Mouse (Mus musculus): Measurements from ENCODE around the gene Casq2. TPM values are rescaled to one million over a fixed set of nuclear protein-coding genes. Genes with fewer than 3 reads are reported as not detected.

Casq2 gene
- polyA plus RNA-seq, 1 experiment: not detected

DNA sequence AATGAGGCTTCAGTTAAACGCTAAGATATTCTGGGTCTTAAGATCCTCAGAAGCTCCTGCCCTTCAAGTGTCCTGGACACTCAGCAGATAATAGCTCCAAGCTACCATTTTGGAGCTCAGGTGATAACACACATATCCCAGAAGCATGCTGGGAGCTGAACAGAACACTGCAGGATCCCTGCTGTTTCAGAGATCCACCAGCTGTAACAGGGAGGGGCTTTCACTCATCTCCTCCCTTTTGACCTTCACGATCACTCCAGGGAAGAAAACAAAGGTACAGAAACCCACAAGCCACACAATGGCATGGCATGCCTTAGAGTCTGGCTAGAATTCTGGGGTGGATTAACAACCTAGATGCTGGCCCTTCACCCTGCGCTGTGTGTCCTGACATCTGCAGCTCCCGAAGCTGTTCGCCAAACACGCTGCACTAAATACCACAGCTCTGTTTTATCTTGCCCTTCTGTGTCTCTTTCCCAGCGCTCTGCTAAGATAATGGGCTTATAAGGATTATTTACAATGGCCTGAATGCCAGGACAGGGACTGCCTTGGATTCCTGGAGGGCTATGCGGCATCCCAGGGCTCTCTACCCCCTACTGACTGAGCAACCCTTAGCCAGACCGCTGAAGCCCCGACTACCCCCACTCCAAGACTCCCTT lies 81.5 kb downstream of the Casq2 start:
- no peaks in the 10 kb centered on the region for H3K4me1 ChIP-seq (ENCODE audit: control insufficient read depth, insufficient read depth, low read length)
- no peak overlapping the region for H3K27ac ChIP-seq (ENCODE audit: insufficient read depth, low read depth, low read length)
- TF ChIP-seq CTCF (IDR thresholded peaks at IDR 0.05; ENCODE audit: low read depth, low read length) (no peak), POLR2A (IDR thresholded peaks at IDR 0.05; ENCODE audit: borderline replicate concordance, low read depth, low read length) (no peak)
- no peak overlapping the region for H3K4me3 ChIP-seq (ENCODE audit: insufficient read depth, low read length)

GRCm38 (mm10) chr3:102169197-102169905 lies 83.1 kb downstream of the Casq2 start:
- no peaks in the 10 kb centered on the region for H3K4me1 ChIP-seq (ENCODE audit: control insufficient read depth, insufficient read depth, low read length)
- no peak overlapping the region for H3K4me3 ChIP-seq (ENCODE audit: insufficient read depth, low read length)
- no peak overlapping the region for H3K27ac ChIP-seq (ENCODE audit: insufficient read depth, low read depth, low read length)
- TF ChIP-seq POLR2A (IDR thresholded peaks at IDR 0.05; ENCODE audit: borderline replicate concordance, low read depth, low read length) (no peak), CTCF (IDR thresholded peaks at IDR 0.05; ENCODE audit: low read depth, low read length) (no peak)

DNA sequence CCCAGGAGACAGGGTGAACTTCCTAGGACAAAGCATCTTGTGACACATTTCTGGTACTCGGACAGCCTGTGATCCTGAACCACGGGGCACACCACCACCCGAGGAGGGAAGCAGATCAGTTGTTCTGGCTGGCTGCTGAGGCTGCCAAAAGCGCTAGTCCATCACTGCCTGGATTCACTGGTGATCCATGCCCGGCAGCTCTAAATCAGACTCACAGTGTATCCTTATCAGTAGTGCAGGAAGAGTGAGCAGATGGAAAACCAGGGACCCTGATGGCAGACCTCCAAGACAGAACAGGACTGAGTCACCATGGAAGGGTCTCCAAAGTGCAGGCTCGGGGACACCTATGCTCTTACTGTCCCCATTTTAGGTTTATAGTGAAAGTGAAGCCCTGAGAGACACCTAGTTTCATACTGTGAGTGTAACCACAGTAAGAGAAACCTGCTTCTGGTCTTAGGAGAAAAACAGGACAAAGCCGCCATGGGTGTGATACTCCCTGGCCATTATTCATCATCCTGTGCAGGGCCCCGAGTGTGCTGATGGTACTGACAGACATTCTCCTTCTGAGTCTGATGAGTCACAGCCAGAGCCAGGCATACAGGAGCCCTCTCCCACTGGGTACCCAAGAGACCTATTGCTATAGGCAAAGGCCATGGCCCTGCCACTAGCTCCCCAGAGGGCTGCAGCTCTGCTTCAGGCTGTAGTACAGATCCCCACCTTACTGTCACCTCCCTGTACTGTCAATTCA lies 88.1 kb downstream of the Casq2 start:
- no peak overlapping the region for H3K27ac ChIP-seq (ENCODE audit: insufficient read depth, low read depth, low read length)
- no peak overlapping the region for H3K4me3 ChIP-seq (ENCODE audit: insufficient read depth, low read length)
- TF ChIP-seq POLR2A (IDR thresholded peaks at IDR 0.05; ENCODE audit: borderline replicate concordance, low read depth, low read length) (no peak), CTCF (IDR thresholded peaks at IDR 0.05; ENCODE audit: low read depth, low read length) (no peak)
- no peaks in the 10 kb centered on the region for H3K4me1 ChIP-seq (ENCODE audit: control insufficient read depth, insufficient read depth, low read length)

DNA sequence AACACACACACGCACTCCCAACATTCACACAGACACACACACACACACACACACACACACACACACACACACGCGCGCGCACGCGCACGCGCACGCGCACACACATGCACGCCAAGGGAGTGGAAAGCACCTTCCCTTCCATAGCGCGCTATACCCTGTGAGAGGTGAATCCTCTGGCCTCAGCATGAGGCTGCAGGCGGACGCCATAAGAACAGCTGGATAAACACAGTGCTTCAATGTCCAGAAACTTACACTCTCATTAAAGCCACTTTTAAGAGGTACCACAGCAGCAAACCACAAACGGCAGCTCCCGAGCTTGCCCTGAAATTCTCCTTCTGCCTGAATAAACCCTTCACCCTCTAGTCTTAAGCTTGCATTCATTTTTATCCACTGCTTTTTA lies 89.5 kb downstream of the Casq2 start:
- no peak for TF ChIP-seq CTCF (IDR thresholded peaks at IDR 0.05; ENCODE audit: low read depth, low read length)
- no peak for TF ChIP-seq POLR2A (IDR thresholded peaks at IDR 0.05; ENCODE audit: borderline replicate concordance, low read depth, low read length)
- Histone ChIP-seq H3K4me1 (ENCODE audit: control insufficient read depth, insufficient read depth, low read length) (no peaks in the 10 kb centered on the region), H3K4me3 (ENCODE audit: insufficient read depth, low read length) (no peak overlapping the region), H3K27ac (ENCODE audit: insufficient read depth, low read depth, low read length) (no peak overlapping the region)

GRCm38 (mm10) chr3:102176116-102176515 lies 89.9 kb downstream of the Casq2 start:
- H3K4me3 ChIP-seq (ENCODE audit: insufficient read depth, low read length): no peak overlapping the region
- H3K4me1 ChIP-seq (ENCODE audit: control insufficient read depth, insufficient read depth, low read length): no peaks in the 10 kb centered on the region
- no peak for TF ChIP-seq POLR2A (IDR thresholded peaks at IDR 0.05; ENCODE audit: borderline replicate concordance, low read depth, low read length)
- no peak for TF ChIP-seq CTCF (IDR thresholded peaks at IDR 0.05; ENCODE audit: low read depth, low read length)
- no peak overlapping the region for H3K27ac ChIP-seq (ENCODE audit: insufficient read depth, low read depth, low read length)

DNA sequence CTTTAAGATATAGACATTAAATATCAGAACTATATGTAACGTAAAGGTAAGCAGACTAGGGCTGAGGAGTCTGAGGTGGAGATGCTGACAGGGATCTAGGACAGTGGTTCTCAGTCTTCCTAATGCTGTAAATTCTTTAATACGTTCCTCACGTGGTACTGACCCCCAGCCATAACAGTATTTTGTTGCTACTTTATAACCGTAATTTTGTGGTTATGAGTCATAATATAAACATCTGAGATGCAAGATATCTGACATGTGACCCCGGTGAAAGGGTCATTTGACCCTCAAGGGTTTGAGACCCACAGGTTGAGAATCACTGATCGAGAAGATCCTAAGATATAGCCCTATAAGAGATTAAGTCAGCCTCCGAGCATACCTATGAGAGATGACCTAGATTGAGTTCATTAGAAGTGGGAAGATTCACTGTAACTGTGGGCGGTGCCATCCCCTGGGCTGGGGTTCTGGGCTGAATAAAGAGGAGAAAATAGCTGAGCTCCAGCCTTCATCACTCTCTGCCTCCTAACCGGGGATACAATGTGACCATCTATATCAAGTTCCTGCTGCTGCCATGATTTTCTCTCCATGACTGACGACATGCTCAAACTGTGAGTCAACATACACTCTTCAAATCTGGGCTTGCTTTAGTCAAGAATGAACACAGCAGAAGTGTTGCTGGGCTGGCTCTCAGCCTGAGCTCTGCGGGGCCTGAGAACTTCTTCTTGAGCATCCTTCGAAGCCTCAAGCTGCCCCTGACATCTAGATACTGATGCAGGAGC lies 91.8 kb downstream of the Casq2 start:
- Histone ChIP-seq H3K4me3 (ENCODE audit: insufficient read depth, low read length) (no peak overlapping the region), H3K27ac (ENCODE audit: insufficient read depth, low read depth, low read length) (no peak overlapping the region), H3K4me1 (ENCODE audit: control insufficient read depth, insufficient read depth, low read length) (no peaks in the 10 kb centered on the region)
- TF ChIP-seq CTCF (IDR thresholded peaks at IDR 0.05; ENCODE audit: low read depth, low read length): no peak
- TF ChIP-seq POLR2A (IDR thresholded peaks at IDR 0.05; ENCODE audit: borderline replicate concordance, low read depth, low read length): no peak

DNA sequence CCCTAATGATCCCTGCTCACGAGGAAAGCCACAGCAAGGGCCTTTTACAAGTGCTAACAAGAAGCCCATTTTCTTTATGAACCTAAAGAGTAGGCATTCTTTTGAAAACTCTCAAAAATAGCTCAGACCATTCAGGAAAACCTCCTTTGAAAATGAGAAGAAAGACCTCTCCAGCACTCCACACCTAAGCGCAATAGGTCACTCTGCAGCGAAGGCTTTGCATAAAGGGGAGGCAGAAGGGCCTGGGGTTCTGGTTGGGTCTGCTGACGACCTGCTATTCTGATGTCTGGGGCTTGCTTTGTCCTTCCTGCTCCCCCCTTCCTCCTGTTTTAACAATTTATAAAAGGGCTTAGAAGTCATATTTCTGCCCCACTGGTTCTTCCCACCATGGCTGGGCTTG lies 93.7 kb downstream of the Casq2 start:
- no peaks in the 10 kb centered on the region for H3K4me1 ChIP-seq (ENCODE audit: control insufficient read depth, insufficient read depth, low read length)
- no peak for TF ChIP-seq CTCF (IDR thresholded peaks at IDR 0.05; ENCODE audit: low read depth, low read length)
- TF ChIP-seq POLR2A (IDR thresholded peaks at IDR 0.05; ENCODE audit: borderline replicate concordance, low read depth, low read length): no peak
- H3K4me3 ChIP-seq (ENCODE audit: insufficient read depth, low read length): no peak overlapping the region
- no peak overlapping the region for H3K27ac ChIP-seq (ENCODE audit: insufficient read depth, low read depth, low read length)

DNA sequence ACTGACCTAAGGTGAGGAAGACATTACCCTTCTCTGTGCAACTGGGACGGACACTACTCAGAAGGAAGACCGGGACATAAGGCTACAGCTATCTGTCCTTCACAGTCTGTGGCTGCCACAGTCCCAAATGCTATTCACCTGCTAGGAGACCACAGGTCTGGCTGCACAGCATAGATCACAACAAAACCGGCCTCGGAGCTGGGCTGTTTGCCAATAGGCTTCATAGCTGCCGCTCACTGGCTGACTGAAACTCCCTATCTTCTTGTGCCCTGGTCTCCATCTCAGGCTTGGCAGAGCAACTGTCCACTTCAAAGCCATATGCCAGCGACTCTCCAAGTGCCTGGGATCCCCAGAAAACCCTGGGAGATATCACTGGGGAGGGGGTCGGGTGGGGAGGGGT lies 94.5 kb downstream of the Casq2 start:
- no peaks in the 10 kb centered on the region for H3K4me1 ChIP-seq (ENCODE audit: control insufficient read depth, insufficient read depth, low read length)
- no peak overlapping the region for H3K27ac ChIP-seq (ENCODE audit: insufficient read depth, low read depth, low read length)
- no peak overlapping the region for H3K4me3 ChIP-seq (ENCODE audit: insufficient read depth, low read length)
- TF ChIP-seq CTCF (IDR thresholded peaks at IDR 0.05; ENCODE audit: low read depth, low read length) (no peak), POLR2A (IDR thresholded peaks at IDR 0.05; ENCODE audit: borderline replicate concordance, low read depth, low read length) (no peak)

DNA sequence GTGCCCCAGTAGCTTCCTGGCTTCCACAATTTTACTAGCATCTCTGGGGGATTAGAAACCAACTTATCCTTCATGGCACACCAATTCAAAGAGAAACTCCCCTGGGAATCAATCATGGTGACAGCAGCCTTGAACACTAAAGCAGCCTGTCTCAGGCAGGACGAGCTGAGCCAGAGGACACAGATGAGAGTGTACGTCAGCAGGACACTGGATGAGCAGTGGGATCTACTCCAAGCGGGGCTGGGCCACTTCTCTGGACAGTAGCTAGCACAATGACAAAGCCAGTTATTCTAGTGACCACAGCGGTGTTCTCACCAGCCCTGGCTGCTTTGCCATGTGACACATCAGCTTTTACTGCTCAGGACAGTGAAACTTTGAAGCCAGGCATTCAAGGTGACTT lies 95.0 kb downstream of the Casq2 start:
- Histone ChIP-seq H3K27ac (ENCODE audit: insufficient read depth, low read depth, low read length) (no peak overlapping the region), H3K4me1 (ENCODE audit: control insufficient read depth, insufficient read depth, low read length) (no peaks in the 10 kb centered on the region), H3K4me3 (ENCODE audit: insufficient read depth, low read length) (no peak overlapping the region)
- TF ChIP-seq POLR2A (IDR thresholded peaks at IDR 0.05; ENCODE audit: borderline replicate concordance, low read depth, low read length) (no peak), CTCF (IDR thresholded peaks at IDR 0.05; ENCODE audit: low read depth, low read length) (no peak)

All from bone marrow macrophage, adult 2 months (primary cell).